Mouse (Mus musculus): ENCODE measurements at regions not wholly inside any gene's neighbourhood (a gene's known extent, or its start where the extent isn't known, plus 50 kb on each side); places are given as distances from the start of the nearest gene placed in this dataset.

GRCm38 (mm10) chr5:80611571-80611970, 408.4 kb upstream of the Adgrl3 start:
- H3K4me3 ChIP-seq (replicated peaks; ENCODE audit: low read length), result no peak overlapping the region

GRCm38 (mm10) chr5:80627225-80627624, 392.7 kb upstream of the Adgrl3 start:
- Histone ChIP-seq H3K4me1 (ENCODE audit: control insufficient read depth, insufficient read depth, low read length) (no peaks in the 10 kb centered on the region), H3K27me3 (ENCODE audit: control insufficient read depth, insufficient read depth, low read length) (no peaks in the 10 kb centered on the region), H3K27ac (replicated peaks; ENCODE audit: low read depth, low read length) (no peak overlapping the region), H3K9me3 (ENCODE audit: control insufficient read depth, low read length) (no peaks in the 10 kb centered on the region), H3K4me2 (replicated peaks; ENCODE audit: low read depth, low read length, severe bottlenecking) (no peak overlapping the region), H3K36me3 (ENCODE audit: control insufficient read depth, insufficient read depth, low read length) (no peaks in the 10 kb centered on the region), H3K9ac (ENCODE audit: low read depth, low read length, severe bottlenecking) (no peak overlapping the region), H3K4me3 (replicated peaks; ENCODE audit: low read length) (no peak overlapping the region)
- 54% methylated on average over 3 of the region's 3 CpGs for WGBS
- ATAC-seq (ENCODE audit: low FRiP score, low read depth), result no peak; the same call in 1 of the 2 replicates
- TF ChIP-seq POLR2A (IDR thresholded peaks at IDR 0.05; ENCODE audit: borderline replicate concordance, extremely low read depth, insufficient read depth, insufficient read length), result no peak
- DNase-seq (ENCODE audit: low spot score), result no peak

More at GRCm38 (mm10) chr5:80611571-80611970, 408.4 kb upstream of the Adgrl3 start:
- no peaks in the 10 kb centered on the region for H3K9me3 ChIP-seq (ENCODE audit: control insufficient read depth, low read length)
- DNase-seq (ENCODE audit: low spot score) (no peak), ATAC-seq (ENCODE audit: low FRiP score, low read depth) (no peak)
- H3K4me1 ChIP-seq (ENCODE audit: control insufficient read depth, insufficient read depth, low read length), result no peaks in the 10 kb centered on the region
- no peaks in the 10 kb centered on the region for H3K27me3 ChIP-seq (ENCODE audit: control insufficient read depth, insufficient read depth, low read length)
- 95% methylated on average over 3 of the region's 3 CpGs for WGBS
- H3K36me3 ChIP-seq (ENCODE audit: control insufficient read depth, insufficient read depth, low read length), result no peaks in the 10 kb centered on the region
- TF ChIP-seq POLR2A (IDR thresholded peaks at IDR 0.05; ENCODE audit: borderline replicate concordance, extremely low read depth, insufficient read depth, insufficient read length), result no peak
- no peak overlapping the region for H3K9ac ChIP-seq (ENCODE audit: low read depth, low read length, severe bottlenecking)
- no peak overlapping the region for H3K27ac ChIP-seq (replicated peaks; ENCODE audit: low read depth, low read length)
- no peak overlapping the region for H3K4me2 ChIP-seq (replicated peaks; ENCODE audit: low read depth, low read length, severe bottlenecking)

DNA sequence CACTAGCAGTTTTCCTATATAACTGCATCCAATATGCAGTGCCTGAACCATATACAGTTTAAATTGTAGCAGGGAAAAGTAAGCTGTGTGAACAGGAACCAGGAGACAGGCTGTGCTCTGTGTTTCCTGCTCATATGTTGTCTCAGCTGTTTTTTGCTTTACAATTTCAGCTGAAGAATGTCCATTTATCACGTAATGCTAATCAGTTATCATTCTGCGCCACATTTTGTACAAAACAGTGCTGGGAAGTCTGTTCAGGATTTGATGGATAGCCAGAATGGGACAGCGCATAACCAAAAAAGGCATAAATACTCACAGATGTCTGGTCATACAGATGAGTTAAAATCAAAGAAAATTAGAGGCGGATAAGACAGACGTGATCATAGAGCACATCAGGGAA, 360.9 kb upstream of the Adgrl3 start:
- Histone ChIP-seq H3K36me3 (ENCODE audit: control insufficient read depth, insufficient read depth, low read length) (no peaks in the 10 kb centered on the region), H3K27me3 (ENCODE audit: control insufficient read depth, insufficient read depth, low read length) (no peaks in the 10 kb centered on the region), H3K27ac (replicated peaks; ENCODE audit: low read depth, low read length) (no peak overlapping the region), H3K4me1 (ENCODE audit: control insufficient read depth, insufficient read depth, low read length) (no peaks in the 10 kb centered on the region), H3K4me3 (replicated peaks; ENCODE audit: low read length) (no peak overlapping the region), H3K9me3 (ENCODE audit: control insufficient read depth, low read length) (no peaks in the 10 kb centered on the region), H3K9ac (ENCODE audit: low read depth, low read length, severe bottlenecking) (no peak overlapping the region), H3K4me2 (replicated peaks; ENCODE audit: low read depth, low read length, severe bottlenecking) (no peak overlapping the region)
- ATAC-seq (ENCODE audit: low FRiP score, low read depth) (no peak), DNase-seq (ENCODE audit: low spot score) (no peak)
- TF ChIP-seq POLR2A (IDR thresholded peaks at IDR 0.05; ENCODE audit: borderline replicate concordance, extremely low read depth, insufficient read depth, insufficient read length), result no peak
- 73% methylated on average over 5 of the region's 5 CpGs for WGBS

- Histone ChIP-seq H3K4me2 (replicated peaks; ENCODE audit: low read depth, low read length, severe bottlenecking) (no peak overlapping the region), H3K27me3 (ENCODE audit: control insufficient read depth, insufficient read depth, low read length) (no peaks in the 10 kb centered on the region), H3K27ac (replicated peaks; ENCODE audit: low read depth, low read length) (no peak overlapping the region), H3K9me3 (ENCODE audit: control insufficient read depth, low read length) (no peaks in the 10 kb centered on the region), H3K4me1 (ENCODE audit: control insufficient read depth, insufficient read depth, low read length) (no peaks in the 10 kb centered on the region), H3K4me3 (replicated peaks; ENCODE audit: low read length) (no peak overlapping the region), H3K9ac (ENCODE audit: low read depth, low read length, severe bottlenecking) (no peak overlapping the region), H3K36me3 (ENCODE audit: control insufficient read depth, insufficient read depth, low read length) (no peaks in the 10 kb centered on the region)
- ATAC-seq (ENCODE audit: low FRiP score, low read depth) (no peak), DNase-seq (ENCODE audit: low spot score) (no peak)
- no peak for TF ChIP-seq POLR2A (IDR thresholded peaks at IDR 0.05; ENCODE audit: borderline replicate concordance, extremely low read depth, insufficient read depth, insufficient read length)
- WGBS, result 59% methylated on average over 3 of the region's 3 CpGs
Observed at GRCm38 (mm10) chr5:80659530-80659929, 360.4 kb upstream of the Adgrl3 start.

GRCm38 (mm10) chr5:80670258-80670947, 349.5 kb upstream of the Adgrl3 start:
- no peak overlapping the region for H3K9ac ChIP-seq (ENCODE audit: low read depth, low read length, severe bottlenecking)
- peak; percentile 61 for DNase-seq (ENCODE audit: low spot score)
- no peaks in the 10 kb centered on the region for H3K36me3 ChIP-seq (ENCODE audit: control insufficient read depth, insufficient read depth, low read length)
- no peak overlapping the region for H3K27ac ChIP-seq (replicated peaks; ENCODE audit: low read depth, low read length)
- H3K4me1 ChIP-seq (ENCODE audit: control insufficient read depth, insufficient read depth, low read length), result peaks cover 4% of the 10 kb centered on the region; the same call in 1 of the 2 replicates
- 67% methylated on average over 7 of the region's 7 CpGs for WGBS
- no peak overlapping the region for H3K4me3 ChIP-seq (replicated peaks; ENCODE audit: low read length)
- ATAC-seq (ENCODE audit: low FRiP score, low read depth), result no peak
- H3K4me2 ChIP-seq (replicated peaks; ENCODE audit: low read depth, low read length, severe bottlenecking), result no peak overlapping the region
- no peaks in the 10 kb centered on the region for H3K27me3 ChIP-seq (ENCODE audit: control insufficient read depth, insufficient read depth, low read length)
- H3K9me3 ChIP-seq (ENCODE audit: control insufficient read depth, low read length), result no peaks in the 10 kb centered on the region
- no peak for TF ChIP-seq POLR2A (IDR thresholded peaks at IDR 0.05; ENCODE audit: borderline replicate concordance, extremely low read depth, insufficient read depth, insufficient read length)

Measured in limb, embryonic 14.5 days (tissue).